Mouse (Mus musculus) cerebral cortex, adult 2 months (tissue): ENCODE results near the gene Vmn2r96.

ENCODE experiments used
- WGBS: fragments of 180-500 bp; shearing (Covaris S2); methylation state at CpG from one replicate; pipeline ENCODE4 v1.1.7; 2018; 5-methylcytosine and 5-hydroxymethylcytosine counted together

Vmn2r96 gene

DNA sequence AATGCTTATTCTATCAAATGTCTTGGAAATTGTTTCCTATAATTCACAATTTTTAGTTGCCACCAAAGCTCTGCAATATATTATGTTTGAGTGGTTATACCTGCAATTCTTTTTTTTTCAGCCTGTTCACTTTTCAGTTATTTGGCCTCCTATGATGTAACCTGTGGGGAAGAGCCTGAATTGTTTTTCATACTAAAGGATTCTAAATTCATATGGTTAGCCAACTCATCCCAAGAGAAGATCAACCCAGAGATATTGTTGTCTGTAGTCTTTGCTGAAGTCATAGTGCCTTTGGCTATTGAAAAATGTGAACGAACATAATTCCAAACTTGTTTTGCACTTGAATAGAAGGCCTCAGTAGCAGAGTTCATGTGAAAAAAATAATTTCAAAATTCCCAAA lies at the start of gene Vmn2r96:
Gene Vmn2r96 (plus strand): TSS at position 301 of the 400 bp plus-strand sequence.
- 79% methylated on average over 1 of the region's 1 CpGs for WGBS

GRCm38 (mm10) chr17:18523991-18524390 lies 49.0 kb upstream of the Vmn2r96 start:
- 67% methylated on average over 1 of the region's 1 CpGs for WGBS

GRCm38 (mm10) chr17:18558212-18559158 lies 14.5 kb upstream of the Vmn2r96 start:
- WGBS: 90% methylated on average over 31 of the region's 31 CpGs

DNA sequence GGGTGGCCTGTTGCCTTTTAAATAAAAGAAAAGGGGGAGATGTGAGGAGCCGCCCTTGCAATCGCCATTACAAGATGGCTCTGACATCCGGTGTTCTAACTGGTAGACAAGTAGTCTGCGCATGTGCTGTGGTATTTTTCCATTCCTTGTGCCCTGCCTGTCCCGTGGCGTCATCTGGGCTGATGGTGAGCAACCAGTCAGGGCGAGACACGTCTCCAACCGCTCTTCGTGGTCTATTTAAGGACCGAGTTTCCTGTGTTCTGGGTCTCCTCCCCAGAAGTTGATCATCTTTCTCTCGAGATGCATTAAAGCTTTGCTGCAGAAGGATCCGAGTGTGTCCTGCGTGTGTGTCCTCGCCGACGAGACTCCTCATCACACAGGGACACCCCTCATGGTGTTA lies 6.8 kb upstream of the Vmn2r96 start:
- 88% methylated on average over 17 of the region's 17 CpGs for WGBS

GRCm38 (mm10) chr17:18615151-18615550 lies 42.2 kb downstream of the Vmn2r96 start:
- WGBS: 90% methylated on average over 6 of the region's 6 CpGs
